Mouse (Mus musculus): ENCODE data around the gene Stat1.

GRCm38 (mm10) chr1:52113666-52114069 is 5.6 kb upstream of the Stat1 start:
- TF ChIP-seq ZC3H11A (IDR thresholded peaks at IDR 0.05; ENCODE audit: borderline replicate concordance, low read depth, low read length) (no peak), MAFK (IDR thresholded peaks at IDR 0.05; ENCODE audit: insufficient read depth, low read depth, low read length) (no peak), ZNF384 (IDR thresholded peaks at IDR 0.05; ENCODE audit: low read depth, low read length) (no peak), HCFC1 (IDR thresholded peaks at IDR 0.05; ENCODE audit: borderline replicate concordance, insufficient read depth, low read length) (peak; percentile 70; the same call in 1 of the 2 replicates), CHD2 (IDR thresholded peaks at IDR 0.05; ENCODE audit: low read depth, low read length) (0 out of 2 replicates have a peak, but pooled peaks have one; percentile 46)

Measured in ES-E14 (cell line).